Mouse (Mus musculus) lung, embryonic 15.5 days (tissue): Measurements from ENCODE around the gene Efcab11. TPM values are rescaled to one million over a fixed set of nuclear protein-coding genes. Genes with fewer than 3 reads are reported as not detected.

Source experiments
- ATAC-seq: fragments of 200-750 bp; cut with Nextera tagmentation; 2 replicates; pipeline ENCODE4 v1.8.0; 2017; ENCODE audit warnings: moderate number of reproducible peaks, borderline replicate concordance; ENCODE audit not compliant: low FRiP score, low TSS enrichment; ENCODE audit errors: extremely low read depth
- H3K27ac ChIP-seq: fragments of 300-500 bp; sonication (generic); 2 replicates; pipeline ENCODE4 v1.5.1; 2015; ENCODE audit warnings: moderate library complexity, mild to moderate bottlenecking, inconsistent platforms
- H3K27me3 ChIP-seq: fragments of 300-500 bp; sonication (generic); 2 replicates; pipeline ENCODE4 v1.6.1; 2015; ENCODE audit warnings: inconsistent platforms
- H3K36me3 ChIP-seq: fragments of 300-500 bp; sonication (generic); 2 replicates; pipeline ENCODE4 v1.6.1; 2015; ENCODE audit warnings: inconsistent platforms
- H3K4me1 ChIP-seq: fragments of 300-500 bp; sonication (generic); 2 replicates; pipeline ENCODE4 v1.6.1; 2015; ENCODE audit warnings: inconsistent platforms
- H3K4me2 ChIP-seq: fragments of 300-500 bp; sonication (generic); 2 replicates; pipeline ENCODE4 v1.6.1; 2015; ENCODE audit warnings: inconsistent platforms, mild to moderate bottlenecking, moderate library complexity
- H3K4me3 ChIP-seq: fragments of 300-500 bp; sonication (generic); 2 replicates; pipeline ENCODE4 v1.5.1; 2015; ENCODE audit warnings: mild to moderate bottlenecking, inconsistent platforms
- H3K9ac ChIP-seq: fragments of 300-500 bp; sonication (generic); 2 replicates; pipeline ENCODE4 v1.6.1; 2015; ENCODE audit warnings: inconsistent platforms
- H3K9me3 ChIP-seq: fragments of 300-500 bp; sonication (generic); 2 replicates; pipeline ENCODE4 v1.6.1; 2016; ENCODE audit warnings: inconsistent platforms
- WGBS: fragments of 180-500 bp; shearing (Covaris S2); methylation state at CpG from one replicate; pipeline ENCODE4 v1.1.7; 2015; 5-methylcytosine and 5-hydroxymethylcytosine counted together
- polyA plus RNA-seq: library from polyadenylated mRNA; unstranded; fragments of >200 nt; fragmentation: Nextera tagmentation; extraction: Ambion mirVana; gene quantifications from 2 replicates; pipeline ENCODE4 v1.2.1, GENCODE M21; 2015

The Efcab11 gene
- polyA plus RNA-seq, 1 experiment from 2014 or later = 19.2 TPM

GRCm38 (mm10) chr12:99765979-99766378, 118.3 kb downstream of the Efcab11 start:
- no peak overlapping the region for H3K9ac ChIP-seq
- no peaks in the 10 kb centered on the region for H3K9me3 ChIP-seq
- H3K36me3 ChIP-seq = no peaks in the 10 kb centered on the region
- ATAC-seq = no peak
- H3K4me1 ChIP-seq = no peaks in the 10 kb centered on the region
- no peak overlapping the region for H3K4me2 ChIP-seq
- H3K27me3 ChIP-seq = no peaks in the 10 kb centered on the region
- no peak overlapping the region for H3K27ac ChIP-seq
- no peak overlapping the region for H3K4me3 ChIP-seq
- 74% methylated on average over 6 of the region's 6 CpGs for WGBS

GRCm38 (mm10) chr12:99764053-99764452, 120.2 kb downstream of the Efcab11 start:
- Histone ChIP-seq H3K36me3 (no peaks in the 10 kb centered on the region), H3K27me3 (no peaks in the 10 kb centered on the region), H3K4me1 (no peaks in the 10 kb centered on the region), H3K9me3 (no peaks in the 10 kb centered on the region), H3K4me2 (no peak overlapping the region), H3K4me3 (no peak overlapping the region), H3K9ac (no peak overlapping the region), H3K27ac (no peak overlapping the region)
- no peak for ATAC-seq
- 89% methylated on average over 3 of the region's 3 CpGs for WGBS

GRCm38 (mm10) chr12:99757754-99758526, 126.3 kb downstream of the Efcab11 start:
- H3K4me2 ChIP-seq = peak overlapping the region; percentile 14
- no peaks in the 10 kb centered on the region for H3K36me3 ChIP-seq
- 0 out of 2 replicates have a peak, but pooled peaks cover 5% of the 10 kb centered on the region for H3K4me1 ChIP-seq
- H3K27ac ChIP-seq = peak overlapping the region; percentile 29; the same call in 1 of the 2 replicates
- no peaks in the 10 kb centered on the region for H3K9me3 ChIP-seq
- ATAC-seq = peak; percentile 83; the same call in 1 of the 2 replicates
- WGBS = 46% methylated on average over 15 of the region's 15 CpGs
- H3K4me3 ChIP-seq = no peak overlapping the region
- no peaks in the 10 kb centered on the region for H3K27me3 ChIP-seq
- H3K9ac ChIP-seq = no peak overlapping the region

GRCm38 (mm10) chr12:99756914-99757687, 127.1 kb downstream of the Efcab11 start:
- Histone ChIP-seq H3K4me1 (0 out of 2 replicates have a peak, but pooled peaks cover 5% of the 10 kb centered on the region), H3K27me3 (no peaks in the 10 kb centered on the region), H3K27ac (peak overlapping the region; percentile 29; the same call in 1 of the 2 replicates), H3K9ac (no peak overlapping the region), H3K4me2 (peak overlapping the region; percentile 14), H3K36me3 (no peaks in the 10 kb centered on the region), H3K4me3 (no peak overlapping the region), H3K9me3 (no peaks in the 10 kb centered on the region)
- ATAC-seq = peak; percentile 29; the same call in 1 of the 2 replicates
- WGBS = 41% methylated on average over 18 of the region's 18 CpGs

GRCm38 (mm10) chr12:99756213-99756612, 128.0 kb downstream of the Efcab11 start:
- no peak overlapping the region for H3K4me3 ChIP-seq
- WGBS = 87% methylated on average over 9 of the region's 9 CpGs
- no peak overlapping the region for H3K27ac ChIP-seq
- no peak overlapping the region for H3K9ac ChIP-seq
- no peaks in the 10 kb centered on the region for H3K9me3 ChIP-seq
- no peaks in the 10 kb centered on the region for H3K27me3 ChIP-seq
- no peaks in the 10 kb centered on the region for H3K36me3 ChIP-seq
- no peak for ATAC-seq
- 0 out of 2 replicates have a peak, but pooled peaks cover 5% of the 10 kb centered on the region for H3K4me1 ChIP-seq
- no peak overlapping the region for H3K4me2 ChIP-seq

- no peaks in the 10 kb centered on the region for H3K36me3 ChIP-seq
- H3K4me3 ChIP-seq = no peak overlapping the region
- no peak overlapping the region for H3K4me2 ChIP-seq
- H3K9me3 ChIP-seq = no peaks in the 10 kb centered on the region
- H3K4me1 ChIP-seq = 0 out of 2 replicates have a peak, but pooled peaks cover 5% of the 10 kb centered on the region
- 45% methylated on average over 11 of the region's 11 CpGs for WGBS
- no peak overlapping the region for H3K9ac ChIP-seq
- H3K27me3 ChIP-seq = no peaks in the 10 kb centered on the region
- H3K27ac ChIP-seq = no peak overlapping the region
- no peak for ATAC-seq
These were observed 131.3 kb downstream of the Efcab11 start for GRCm38 (mm10) chr12:99752986-99753385.

GRCm38 (mm10) chr12:99749391-99749790, 134.8 kb downstream of the Efcab11 start:
- H3K36me3 ChIP-seq = no peaks in the 10 kb centered on the region
- no peaks in the 10 kb centered on the region for H3K27me3 ChIP-seq
- no peaks in the 10 kb centered on the region for H3K4me1 ChIP-seq
- no peak for ATAC-seq
- no peak overlapping the region for H3K4me2 ChIP-seq
- no peak overlapping the region for H3K9ac ChIP-seq
- no peaks in the 10 kb centered on the region for H3K9me3 ChIP-seq
- H3K27ac ChIP-seq = no peak overlapping the region
- WGBS = 47% methylated on average over 3 of the region's 3 CpGs
- no peak overlapping the region for H3K4me3 ChIP-seq

- H3K4me1 ChIP-seq = no peaks in the 10 kb centered on the region
- H3K4me3 ChIP-seq = no peak overlapping the region
- no peak for ATAC-seq
- H3K4me2 ChIP-seq = no peak overlapping the region
- no peak overlapping the region for H3K27ac ChIP-seq
- 61% methylated on average over 8 of the region's 8 CpGs for WGBS
- H3K36me3 ChIP-seq = no peaks in the 10 kb centered on the region
- no peaks in the 10 kb centered on the region for H3K27me3 ChIP-seq
- no peak overlapping the region for H3K9ac ChIP-seq
- no peaks in the 10 kb centered on the region for H3K9me3 ChIP-seq
These were observed 142.6 kb downstream of the Efcab11 start for GRCm38 (mm10) chr12:99741631-99742030.

- no peak overlapping the region for H3K4me2 ChIP-seq
- ATAC-seq = no peak
- 63% methylated on average over 5 of the region's 5 CpGs for WGBS
- H3K27me3 ChIP-seq = no peaks in the 10 kb centered on the region
- H3K4me3 ChIP-seq = no peak overlapping the region
- H3K36me3 ChIP-seq = no peaks in the 10 kb centered on the region
- H3K9ac ChIP-seq = no peak overlapping the region
- H3K4me1 ChIP-seq = no peaks in the 10 kb centered on the region
- H3K27ac ChIP-seq = no peak overlapping the region
- H3K9me3 ChIP-seq = no peaks in the 10 kb centered on the region
These were observed 145.0 kb downstream of the Efcab11 start for GRCm38 (mm10) chr12:99739211-99739610.

- ATAC-seq = no peak
- WGBS = 57% methylated on average over 6 of the region's 6 CpGs
- Histone ChIP-seq H3K4me3 (no peak overlapping the region), H3K27ac (no peak overlapping the region), H3K36me3 (no peaks in the 10 kb centered on the region), H3K27me3 (no peaks in the 10 kb centered on the region), H3K4me1 (no peaks in the 10 kb centered on the region), H3K9ac (no peak overlapping the region), H3K9me3 (no peaks in the 10 kb centered on the region), H3K4me2 (no peak overlapping the region)
These were observed 146.0 kb downstream of the Efcab11 start for GRCm38 (mm10) chr12:99738256-99738655.

- Histone ChIP-seq H3K9me3 (no peaks in the 10 kb centered on the region), H3K4me2 (no peak overlapping the region), H3K27ac (no peak overlapping the region), H3K4me1 (no peaks in the 10 kb centered on the region), H3K9ac (no peak overlapping the region), H3K36me3 (no peaks in the 10 kb centered on the region), H3K27me3 (no peaks in the 10 kb centered on the region), H3K4me3 (no peak overlapping the region)
- no peak for ATAC-seq
- WGBS = 70% methylated on average over 3 of the region's 3 CpGs
These were observed 147.3 kb downstream of the Efcab11 start for GRCm38 (mm10) chr12:99736971-99737370.

GRCm38 (mm10) chr12:99735172-99735571, 149.1 kb downstream of the Efcab11 start:
- no peak overlapping the region for H3K27ac ChIP-seq
- no peak for ATAC-seq
- no peak overlapping the region for H3K9ac ChIP-seq
- H3K4me3 ChIP-seq = no peak overlapping the region
- 67% methylated on average over 10 of the region's 10 CpGs for WGBS
- no peaks in the 10 kb centered on the region for H3K27me3 ChIP-seq
- no peaks in the 10 kb centered on the region for H3K9me3 ChIP-seq
- H3K4me1 ChIP-seq = no peaks in the 10 kb centered on the region
- H3K36me3 ChIP-seq = no peaks in the 10 kb centered on the region
- no peak overlapping the region for H3K4me2 ChIP-seq
